Mouse (Mus musculus): Measurements from ENCODE around the gene Vmn1r159. TPM values are rescaled to one million over a fixed set of nuclear protein-coding genes. Genes with fewer than 3 reads are reported as not detected.
"Not testable (repeated sequence)": the region's sequence is repeated elsewhere in the genome, so short reads cannot be mapped to it uniquely, and the experiment has no call there.

Gene Vmn1r159
- not detected in 2 replicates for polyA plus RNA-seq (2015; fragmentation: Nextera tagmentation; extraction: Ambion mirVana)

DNA sequence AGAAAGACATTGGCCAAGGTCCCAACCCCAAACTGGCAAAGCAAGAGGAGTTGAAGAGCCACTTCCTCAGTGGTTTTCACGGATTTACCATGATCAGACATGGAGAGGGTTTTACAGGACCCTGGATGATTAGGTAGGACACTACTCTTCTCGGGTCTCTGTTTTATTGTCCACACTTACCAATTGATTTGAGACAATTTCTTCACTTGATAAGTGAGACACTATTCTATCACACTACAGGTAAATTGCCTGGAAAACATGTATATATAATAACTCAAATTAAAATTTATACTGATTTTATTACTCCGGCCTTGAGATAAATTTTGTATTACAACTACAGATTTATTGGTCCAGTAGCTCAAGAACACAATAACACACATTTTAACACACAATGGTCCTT lies at the start of gene Vmn1r159:
TSS of gene Vmn1r159 (minus strand) at position 101 of the 400 bp plus-strand sequence.
- H3K9me3 ChIP-seq (replicated peaks); ATAC-seq (ENCODE audit: insufficient number of reproducible peaks, low FRiP score, low TSS enrichment, low read depth); H3K9ac ChIP-seq; H3K4me1 ChIP-seq; H3K36me3 ChIP-seq; H3K27ac ChIP-seq (replicated peaks); H3K27me3 ChIP-seq; H3K4me2 ChIP-seq (replicated peaks); H3K4me3 ChIP-seq (replicated peaks): not testable (repeated sequence)
- WGBS: 52% methylated on average over 3 of the region's 3 CpGs

DNA sequence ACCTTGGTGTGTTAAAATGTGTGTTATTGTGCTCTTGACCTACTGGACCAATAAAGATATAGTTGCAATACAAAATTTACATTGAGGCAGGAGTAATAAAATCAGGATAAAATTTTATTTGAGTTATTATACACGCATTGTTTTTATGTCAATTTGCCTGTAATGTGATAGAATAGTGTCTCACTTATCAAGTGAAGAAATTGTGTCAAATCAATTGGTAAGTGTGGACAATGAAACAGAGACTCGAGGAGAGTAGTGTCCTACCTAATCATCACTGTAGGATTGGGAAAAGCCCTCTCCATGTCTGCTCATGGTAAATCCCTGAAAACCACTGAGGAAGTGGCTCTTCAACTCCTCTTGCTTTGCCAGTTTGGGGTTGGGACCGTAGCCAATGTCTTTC lies 27.5 kb upstream of the Vmn1r159 start, which contains the start of gene Vmn1r160:
TSS of gene Vmn1r160 (plus strand) at position 301 of the 400 bp plus-strand sequence.
- not testable (repeated sequence) for H3K4me3 ChIP-seq (replicated peaks); H3K9ac ChIP-seq; H3K36me3 ChIP-seq; H3K9me3 ChIP-seq (replicated peaks); H3K27ac ChIP-seq (replicated peaks); ATAC-seq (ENCODE audit: insufficient number of reproducible peaks, low FRiP score, low TSS enrichment, low read depth); H3K27me3 ChIP-seq; H3K4me2 ChIP-seq (replicated peaks); H3K4me1 ChIP-seq
- 42% methylated on average over 1 of the region's 3 CpGs for WGBS

Other genes with a start within 250 kb of the Vmn1r159 start
- gene Vmn1r155, start 185.6 kb downstream of the Vmn1r159 start, polyA plus RNA-seq (2015; fragmentation: Nextera tagmentation; extraction: Ambion mirVana): not detected in 2 replicates
- gene Gm8693, start 151.3 kb downstream of the Vmn1r159 start, polyA plus RNA-seq (2015; fragmentation: Nextera tagmentation; extraction: Ambion mirVana): not detected in 2 replicates
- gene Gm4567, start 123.9 kb downstream of the Vmn1r159 start, polyA plus RNA-seq (2015; fragmentation: Nextera tagmentation; extraction: Ambion mirVana): not detected in 2 replicates
- gene Vmn1r157, start 81.9 kb downstream of the Vmn1r159 start, polyA plus RNA-seq (2015; fragmentation: Nextera tagmentation; extraction: Ambion mirVana): not detected in 2 replicates
- not detected in 2 replicates for gene Vmn1r158, start 52.8 kb downstream of the Vmn1r159 start, polyA plus RNA-seq (2015; fragmentation: Nextera tagmentation; extraction: Ambion mirVana)
- not detected in 2 replicates for gene Vmn1r160, start 27.6 kb upstream of the Vmn1r159 start, polyA plus RNA-seq (2015; fragmentation: Nextera tagmentation; extraction: Ambion mirVana)
- not detected in 2 replicates for gene Gm4214, start 141.1 kb upstream of the Vmn1r159 start, polyA plus RNA-seq (2015; fragmentation: Nextera tagmentation; extraction: Ambion mirVana)
- not detected in 2 replicates for gene Gm4216, start 176.3 kb upstream of the Vmn1r159 start, polyA plus RNA-seq (2015; fragmentation: Nextera tagmentation; extraction: Ambion mirVana)
- not detected in 2 replicates for gene Vmn1r163, start 211.9 kb upstream of the Vmn1r159 start, polyA plus RNA-seq (2015; fragmentation: Nextera tagmentation; extraction: Ambion mirVana)
- not detected in 2 replicates for gene Gm8720, start 223.9 kb upstream of the Vmn1r159 start, polyA plus RNA-seq (2015; fragmentation: Nextera tagmentation; extraction: Ambion mirVana)